Mouse (Mus musculus) embryonic fibroblast, embryonic 13.5 days (primary cell): ENCODE measurements around the gene Gm45234. TPM values are rescaled to one million over a fixed set of nuclear protein-coding genes. Genes with fewer than 3 reads are reported as not detected.
A peak's percentile ranks its signal among the peaks of the same experiment; 100 is the strongest.

Experiments
- H3K27ac ChIP-seq: 2 replicates; pipeline ENCODE4 v1.5.1; 2012; ENCODE audit warnings: low read length, control low read depth, inconsistent platforms; ENCODE audit not compliant: insufficient read depth
- H3K4me1 ChIP-seq: 2 replicates; pipeline ENCODE4 v1.6.1; 2011; ENCODE audit warnings: low read length; ENCODE audit not compliant: control insufficient read depth, insufficient read depth
- H3K4me3 ChIP-seq: 2 replicates; pipeline ENCODE4 v1.5.1; 2011; ENCODE audit warnings: mild to moderate bottlenecking, control low read depth, low read length; ENCODE audit not compliant: insufficient read depth
- CTCF ChIP-seq: IDR thresholded peaks from 2 replicates; pipeline ENCODE4 v1.5.1; 2011; ENCODE audit warnings: mild to moderate bottlenecking, control low read depth, low read length, moderate library complexity, borderline replicate concordance; ENCODE audit not compliant: insufficient read depth
- POLR2A ChIP-seq: IDR thresholded peaks from 2 replicates; pipeline ENCODE4 v1.6.1; 2011; ENCODE audit warnings: low read depth, mild to moderate bottlenecking, control low read depth, low read length, moderate library complexity
- polyA plus RNA-seq: library from polyadenylated mRNA; stranded (reverse); fragments of >200 nt; gene quantifications from 2 replicates; pipeline ENCODE4 v1.2.4, GENCODE M21; 2011; ENCODE audit warnings: low read depth; ENCODE audit not compliant: missing spikeins, insufficient read length

Gene Gm45234
- polyA plus RNA-seq, 1 experiment, result 0.58 TPM

GRCm38 (mm10) chr6:124712918-124713317 is 42.9 kb downstream of the Gm45234 start:
- TF ChIP-seq CTCF (no peak), POLR2A (no peak)

GRCm38 (mm10) chr6:124711824-124712782 is 43.7 kb downstream of the Gm45234 start, which contains the start of the genes Emg1 and Phb2:
Emg1 (minus strand) TSS chr6:124712178.
Phb2 (plus strand) TSS chr6:124712336.
- no peak for TF ChIP-seq CTCF
- TF ChIP-seq POLR2A, result peak; percentile 65
- H3K27ac ChIP-seq, result peak within 1 kb of the TSS; percentile 60
- H3K4me3 ChIP-seq, result peak within 1 kb of the TSS; percentile 98
- no peaks in the 10 kb centered on the region; the same call in 1 of the 2 replicates for H3K4me1 ChIP-seq

More at GRCm38 (mm10) chr6:124712918-124713317, 42.9 kb downstream of the Gm45234 start:
- H3K4me1 ChIP-seq, result no peaks in the 10 kb centered on the region; the same call in 1 of the 2 replicates
- H3K27ac ChIP-seq, result no peak overlapping the region
- H3K4me3 ChIP-seq, result peak overlapping the region; percentile 98

GRCm38 (mm10) chr6:124708289-124708889 is 47.4 kb downstream of the Gm45234 start:
- Histone ChIP-seq H3K4me1 (peaks cover 7% of the 10 kb centered on the region), H3K4me3 (no peak overlapping the region), H3K27ac (no peak overlapping the region)
- TF ChIP-seq CTCF (no peak), POLR2A (no peak)

GRCm38 (mm10) chr6:124706061-124706627 is 49.7 kb downstream of the Gm45234 start:
- H3K4me3 ChIP-seq, result no peak overlapping the region
- 0 out of 2 replicates have a peak overlapping the region, but pooled peaks have one; percentile 8 for H3K27ac ChIP-seq
- TF ChIP-seq POLR2A (no peak), CTCF (no peak)
- peaks cover 7% of the 10 kb centered on the region; the same call in 1 of the 2 replicates for H3K4me1 ChIP-seq

GRCm38 (mm10) chr6:124704417-124704816 is 51.4 kb downstream of the Gm45234 start:
- H3K4me3 ChIP-seq, result no peak overlapping the region
- no peak overlapping the region for H3K27ac ChIP-seq
- TF ChIP-seq POLR2A (no peak), CTCF (no peak)
- H3K4me1 ChIP-seq, result peaks cover 7% of the 10 kb centered on the region; the same call in 1 of the 2 replicates

- TF ChIP-seq CTCF (no peak), POLR2A (no peak)
- no peak overlapping the region for H3K27ac ChIP-seq
- no peak overlapping the region for H3K4me3 ChIP-seq
- peaks cover 7% of the 10 kb centered on the region; the same call in 1 of the 2 replicates for H3K4me1 ChIP-seq
Observed at GRCm38 (mm10) chr6:124703789-124704188, 52.0 kb downstream of the Gm45234 start.

GRCm38 (mm10) chr6:124702784-124703103 is 53.1 kb downstream of the Gm45234 start:
- H3K4me1 ChIP-seq, result peaks cover 7% of the 10 kb centered on the region; the same call in 1 of the 2 replicates
- H3K4me3 ChIP-seq, result no peak overlapping the region
- TF ChIP-seq CTCF (peak; percentile 73; the same call in 1 of the 2 replicates), POLR2A (no peak)
- H3K27ac ChIP-seq, result no peak overlapping the region

GRCm38 (mm10) chr6:124702102-124702783 is 53.6 kb downstream of the Gm45234 start:
- no peak for TF ChIP-seq CTCF
- no peak for TF ChIP-seq POLR2A
- Histone ChIP-seq H3K4me1 (peaks cover 8% of the 10 kb centered on the region; the same call in 1 of the 2 replicates), H3K4me3 (no peak overlapping the region), H3K27ac (no peak overlapping the region)

GRCm38 (mm10) chr6:124701338-124701737 is 54.5 kb downstream of the Gm45234 start:
- H3K4me3 ChIP-seq, result no peak overlapping the region
- TF ChIP-seq CTCF (no peak), POLR2A (no peak)
- H3K4me1 ChIP-seq, result peaks cover 7% of the 10 kb centered on the region; the same call in 1 of the 2 replicates
- no peak overlapping the region for H3K27ac ChIP-seq
